Comparison of ENCODE assay signal across 8 mouse cellular contexts in genomic region chr15:12009712-12010601, GRCm38 (mm10). TPM values are rescaled to one million over a fixed set of nuclear protein-coding genes. Genes with fewer than 3 reads are reported as not detected.
A peak's percentile ranks its signal among the peaks of the same experiment; 100 is the strongest.
DNase-seq lines count a peak whose midpoint lies in the region; ATAC-seq and TF ChIP-seq lines count a peak whose summit lies in the region.

No protein-coding gene starts in this region.

- H3K9me3 ChIP-seq in kidney, postnatal 0 days (replicated peaks; ENCODE audit: low read length) = no peaks in the 10 kb centered on the region
- H3K9me3 ChIP-seq in forebrain, embryonic 11.5 days (ENCODE audit: control insufficient read depth, low read length) = no peaks in the 10 kb centered on the region
- no peaks in the 10 kb centered on the region for H3K9me3 ChIP-seq in limb, embryonic 11.5 days (ENCODE audit: control insufficient read depth, low read length)
- H3K9me3 ChIP-seq in midbrain, embryonic 14.5 days (ENCODE audit: control insufficient read depth, low read length) = no peaks in the 10 kb centered on the region

- no peaks in the 10 kb centered on the region for H3K36me3 ChIP-seq in kidney, postnatal 0 days (ENCODE audit: insufficient read depth, low read length)
- H3K36me3 ChIP-seq in forebrain, embryonic 11.5 days (ENCODE audit: control insufficient read depth, insufficient read depth, low read length) = no peaks in the 10 kb centered on the region
- H3K36me3 ChIP-seq in limb, embryonic 11.5 days (ENCODE audit: control insufficient read depth, insufficient read depth, low read length) = no peaks in the 10 kb centered on the region
- no peaks in the 10 kb centered on the region for H3K36me3 ChIP-seq in midbrain, embryonic 14.5 days (ENCODE audit: control insufficient read depth, insufficient read depth, low read length)

- H3K27me3 ChIP-seq in kidney, postnatal 0 days (ENCODE audit: insufficient read depth, low read length) = no peaks in the 10 kb centered on the region
- no peaks in the 10 kb centered on the region for H3K27me3 ChIP-seq in forebrain, embryonic 11.5 days (ENCODE audit: control insufficient read depth, insufficient read depth, low read length)
- no peaks in the 10 kb centered on the region for H3K27me3 ChIP-seq in limb, embryonic 11.5 days (ENCODE audit: control insufficient read depth, insufficient read depth, low read length)
- no peaks in the 10 kb centered on the region for H3K27me3 ChIP-seq in midbrain, embryonic 14.5 days (ENCODE audit: control insufficient read depth, insufficient read depth, low read length)

- H3K4me3 ChIP-seq in kidney, postnatal 0 days (replicated peaks; ENCODE audit: low read depth, low read length) = peak overlapping the region; percentile 32
- H3K4me3 ChIP-seq in forebrain, embryonic 11.5 days (ENCODE audit: low read depth, low read length) = no peak overlapping the region
- H3K4me3 ChIP-seq in limb, embryonic 11.5 days (ENCODE audit: low read depth, low read length) = 0 out of 2 replicates have a peak overlapping the region, but pooled peaks have one; percentile 11
- no peak overlapping the region for H3K4me3 ChIP-seq in midbrain, embryonic 14.5 days (replicated peaks; ENCODE audit: low read depth, low read length)

- no peak for TF ChIP-seq CTCF in kidney, postnatal 0 days (IDR thresholded peaks at IDR 0.05; ENCODE audit: low read depth)

- H3K4me1 ChIP-seq in kidney, postnatal 0 days (replicated peaks; ENCODE audit: insufficient read depth, low read length) = no peaks in the 10 kb centered on the region
- no peaks in the 10 kb centered on the region for H3K4me1 ChIP-seq in forebrain, embryonic 11.5 days (replicated peaks; ENCODE audit: control insufficient read depth, insufficient read depth, low read length)
- H3K4me1 ChIP-seq in limb, embryonic 11.5 days (ENCODE audit: control insufficient read depth, insufficient read depth, low read length) = peaks cover 5% of the 10 kb centered on the region; the same call in 1 of the 2 replicates
- H3K4me1 ChIP-seq in midbrain, embryonic 14.5 days (ENCODE audit: control insufficient read depth, insufficient read depth, low read length) = no peaks in the 10 kb centered on the region

- no peak for DNase-seq in kidney, postnatal 0 days (ENCODE audit: low spot score)
- no peak for DNase-seq in kidney, postnatal 4 days
- DNase-seq in forebrain, embryonic 11.5 days (ENCODE audit: low spot score) = no peak
- DNase-seq in limb, embryonic 11.5 days (ENCODE audit: low spot score) = no peak
- no peak for DNase-seq in midbrain, embryonic 14.5 days
- DNase-seq in thymus, postnatal 25 days = peak; percentile 77
- no peak for DNase-seq in kidney, adult 18-20 months
- DNase-seq in adrenal gland, postnatal 36 days = no peak

- 61% methylated on average over 23 of the region's 23 CpGs for WGBS in kidney, postnatal 0 days
- WGBS in forebrain, embryonic 11.5 days = 77% methylated on average over 23 of the region's 23 CpGs
- 60% methylated on average over 23 of the region's 23 CpGs for WGBS in limb, embryonic 11.5 days
- 78% methylated on average over 23 of the region's 23 CpGs for WGBS in midbrain, embryonic 14.5 days

- H3K4me2 ChIP-seq in kidney, postnatal 0 days (ENCODE audit: low read length) = peak overlapping the region; percentile 60
- H3K4me2 ChIP-seq in forebrain, embryonic 11.5 days (ENCODE audit: low read depth, low read length, severe bottlenecking) = 0 out of 2 replicates have a peak overlapping the region, but pooled peaks have one; percentile 2
- H3K4me2 ChIP-seq in limb, embryonic 11.5 days (ENCODE audit: low read depth, severe bottlenecking) = peak overlapping the region; percentile 32; the same call in 1 of the 2 replicates
- H3K4me2 ChIP-seq in midbrain, embryonic 14.5 days (ENCODE audit: low read length) = peak overlapping the region; percentile 35

- H3K27ac ChIP-seq in kidney, postnatal 0 days = no peak overlapping the region
- H3K27ac ChIP-seq in forebrain, embryonic 11.5 days (ENCODE audit: low read depth, low read length) = no peak overlapping the region
- H3K27ac ChIP-seq in limb, embryonic 11.5 days (replicated peaks; ENCODE audit: low read depth, low read length) = no peak overlapping the region
- H3K27ac ChIP-seq in midbrain, embryonic 14.5 days (replicated peaks; ENCODE audit: low read depth, low read length) = no peak overlapping the region

- no peak for ATAC-seq in kidney, postnatal 0 days (replicated peaks; ENCODE audit: low FRiP score, low read depth)
- ATAC-seq in forebrain, embryonic 11.5 days (replicated peaks; ENCODE audit: low FRiP score) = no peak
- no peak for ATAC-seq in limb, embryonic 11.5 days (ENCODE audit: insufficient number of reproducible peaks, low FRiP score, low TSS enrichment, low read depth)
- no peak for ATAC-seq in midbrain, embryonic 14.5 days (ENCODE audit: low FRiP score, low TSS enrichment)

- H3K9ac ChIP-seq in kidney, postnatal 0 days (ENCODE audit: low read depth, low read length) = no peak overlapping the region
- H3K9ac ChIP-seq in forebrain, embryonic 11.5 days (ENCODE audit: low read length) = no peak overlapping the region
- H3K9ac ChIP-seq in limb, embryonic 11.5 days (ENCODE audit: low read length) = 0 out of 2 replicates have a peak overlapping the region, but pooled peaks have one; percentile 18
- no peak overlapping the region; the same call in 1 of the 2 replicates for H3K9ac ChIP-seq in midbrain, embryonic 14.5 days (replicated peaks; ENCODE audit: low read length)

RNA-seq across cellular contexts. Expression of gene Sub1, which starts 13.2 kb away (rescaled TPM):
- polyA plus RNA-seq in kidney, postnatal 0 days (2015; fragmentation: Nextera tagmentation; extraction: Ambion mirVana) = 797 and 890 TPM in 2 replicates
- polyA plus RNA-seq in forebrain, embryonic 11.5 days (2014; fragmentation: Nextera tagmentation; extraction: Ambion mirVana) = 627 and 726 TPM in 2 replicates
- polyA plus RNA-seq in limb, embryonic 11.5 days (2014; fragmentation: Nextera tagmentation; extraction: Ambion mirVana) = 1,109 and 1,116 TPM in 2 replicates
- polyA plus RNA-seq in midbrain, embryonic 14.5 days (2014; fragmentation: Nextera tagmentation; extraction: Ambion mirVana) = 527 and 572 TPM in 2 replicates
- 100 to 1,000 TPM; 226 to 248 TPM for total RNA-seq in adrenal gland, postnatal 36 days (2021)

Comparison
In these comparisons a context has a peak if more than half of its experiments do, and no peak if none do; other contexts are left out.
1. H3K4me2 ChIP-seq: peak in every context shown above with its lines; median percentile 60 in kidney, postnatal 0 days; 35 in midbrain, embryonic 14.5 days; 32 in limb, embryonic 11.5 days; 2 in forebrain, embryonic 11.5 days.
2. H3K4me3 ChIP-seq: peak in kidney, postnatal 0 days (single experiment) and limb, embryonic 11.5 days (single experiment); none in forebrain, embryonic 11.5 days (single experiment) and midbrain, embryonic 14.5 days (single experiment).